Mouse (Mus musculus) CD4-positive helper T cell, adult 2 months (primary cell): ENCODE data around the gene Crat.
A peak's percentile ranks its signal among the peaks of the same experiment; 100 is the strongest.

ENCODE experiments used
- DNase-seq: peaks from one replicate; pipeline ENCODE4 v3.0.0-alpha.2; 2012; ENCODE audit warnings: low read depth, missing footprints, low spot score

The Crat gene

GRCm38 (mm10) chr2:30366203-30366602 is 49.4 kb downstream of the Crat start:
- no peak for DNase-seq

GRCm38 (mm10) chr2:30365281-30366069 is 50.1 kb downstream of the Crat start:
- DNase-seq, result no peak

GRCm38 (mm10) chr2:30363773-30364650 is 51.6 kb downstream of the Crat start, which contains the start of gene Miga2:
TSS of gene Miga2 (plus strand) at chr2:30364233.
- peak; percentile 97 for DNase-seq

GRCm38 (mm10) chr2:30362865-30363264 is 52.7 kb downstream of the Crat start:
- no peak for DNase-seq

GRCm38 (mm10) chr2:30360626-30361025 is 55.0 kb downstream of the Crat start:
- no peak for DNase-seq

GRCm38 (mm10) chr2:30358533-30359531 is 56.8 kb downstream of the Crat start, which contains the start of gene Sh3glb2:
TSS of gene Sh3glb2 (minus strand) at chr2:30359337.
- peak; percentile 86 for DNase-seq

GRCm38 (mm10) chr2:30357552-30358510 is 57.8 kb downstream of the Crat start:
- DNase-seq, result peak; percentile 14

- DNase-seq, result no peak
Measured at GRCm38 (mm10) chr2:30356906-30357305, 58.7 kb downstream of the Crat start.

- DNase-seq, result no peak
Measured at GRCm38 (mm10) chr2:30356266-30356665, 59.3 kb downstream of the Crat start.

GRCm38 (mm10) chr2:30355861-30356260 is 59.8 kb downstream of the Crat start:
- DNase-seq, result no peak

GRCm38 (mm10) chr2:30351149-30351548 is 64.5 kb downstream of the Crat start:
- no peak for DNase-seq
